20 mouse cellular contexts compared by ENCODE assay signal in the genomic region with DNA sequence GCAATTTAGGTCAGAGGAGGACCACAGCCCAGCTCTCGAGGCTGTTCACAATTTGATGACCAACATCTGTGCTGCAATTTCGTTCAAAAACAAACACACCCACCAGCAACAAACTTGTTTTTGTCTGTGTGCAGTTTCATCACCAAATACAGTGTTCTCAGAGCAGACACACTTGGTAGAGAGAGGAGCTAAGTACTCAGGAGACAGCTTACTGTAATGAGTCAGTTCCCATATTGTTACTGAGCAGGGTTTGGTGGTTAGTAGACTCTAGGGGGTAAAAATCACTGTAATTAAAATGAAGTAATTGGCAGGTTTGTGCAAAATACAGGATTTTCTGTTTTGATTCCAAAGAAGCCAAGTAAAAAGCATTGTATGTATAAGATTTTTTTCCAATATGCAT. TPM values are rescaled to one million over a fixed set of nuclear protein-coding genes. Genes with fewer than 3 reads are reported as not detected.
DNase-seq lines count a peak whose midpoint lies in the region; ATAC-seq lines count a peak whose summit lies in the region.
"Had no signal": no experiment of that assay in that cellular context is flagged by ENCODE, and none has a peak within 500 bp of the region (broad histone marks: within the 10 kb centered on the region; RNA-seq: fewer than 3 reads in every experiment).

No protein-coding gene starts in this region.

- no peaks in the 10 kb centered on the region for H3K27me3 ChIP-seq in hindbrain, embryonic 14.5 days (ENCODE audit: control insufficient read depth, insufficient read depth, low read length)
- H3K27me3 ChIP-seq in hindbrain, embryonic 12.5 days: no peaks in the 10 kb centered on the region
- H3K27me3 ChIP-seq in neural tube, embryonic 15.5 days (replicated peaks): no peaks in the 10 kb centered on the region
- no peaks in the 10 kb centered on the region for H3K27me3 ChIP-seq in embryonic facial prominence, embryonic 14.5 days (replicated peaks; ENCODE audit: control insufficient read depth, insufficient read depth, low read length)
- H3K27me3 ChIP-seq: CH12.LX; embryonic facial prominence, embryonic 13.5 days; heart, embryonic 15.5 days had no signal

- peaks cover 49% of the 10 kb centered on the region for H3K4me1 ChIP-seq in hindbrain, embryonic 14.5 days (replicated peaks; ENCODE audit: control insufficient read depth, insufficient read depth, low read length)
- peaks cover 34% of the 10 kb centered on the region for H3K4me1 ChIP-seq in hindbrain, embryonic 12.5 days
- peaks cover 40% of the 10 kb centered on the region for H3K4me1 ChIP-seq in neural tube, embryonic 15.5 days
- peaks cover 36% of the 10 kb centered on the region for H3K4me1 ChIP-seq in embryonic facial prominence, embryonic 14.5 days (ENCODE audit: control insufficient read depth, insufficient read depth, low read length)

- DNase-seq in hindbrain, embryonic 14.5 days (ENCODE audit: low spot score): no peak
- DNase-seq in neural tube, embryonic 10.5 days (ENCODE audit: extremely low spot score, low spot score): no peak
- DNase-seq in embryonic facial prominence, embryonic 14.5 days (ENCODE audit: low spot score): no peak
- DNase-seq in adrenal gland, postnatal 10 days: no peak
- DNase-seq: adrenal gland, postnatal 14 days; cerebellum, adult 11-12 months; cerebellum, adult 9-10 months; cerebellum, postnatal 25 days; heart, adult 2 months; heart, postnatal 14 days had no signal

- no peak for ATAC-seq in hindbrain, embryonic 14.5 days (ENCODE audit: low FRiP score)
- ATAC-seq in hindbrain, embryonic 12.5 days (ENCODE audit: low FRiP score): no peak
- ATAC-seq in neural tube, embryonic 15.5 days (ENCODE audit: low FRiP score): peak; percentile 51; the same call in 1 of the 2 replicates
- ATAC-seq in embryonic facial prominence, embryonic 14.5 days (ENCODE audit: low read depth): peak; percentile 67; the same call in 1 of the 2 replicates
- ATAC-seq: forebrain, embryonic 14.5 days; hindbrain, postnatal 0 days had no signal

- no peaks in the 10 kb centered on the region for H3K36me3 ChIP-seq in hindbrain, embryonic 14.5 days (replicated peaks; ENCODE audit: control insufficient read depth, insufficient read depth)
- H3K36me3 ChIP-seq in hindbrain, embryonic 12.5 days: no peaks in the 10 kb centered on the region
- H3K36me3 ChIP-seq in neural tube, embryonic 15.5 days: no peaks in the 10 kb centered on the region
- H3K36me3 ChIP-seq in embryonic facial prominence, embryonic 14.5 days (ENCODE audit: control insufficient read depth, insufficient read depth, low read length): no peaks in the 10 kb centered on the region
- H3K36me3 ChIP-seq: embryonic facial prominence, embryonic 13.5 days; forebrain, embryonic 10.5 days; heart, embryonic 15.5 days had no signal

- no peak overlapping the region for H3K4me2 ChIP-seq in hindbrain, embryonic 14.5 days (replicated peaks)
- H3K4me2 ChIP-seq in hindbrain, embryonic 12.5 days (replicated peaks): no peak overlapping the region
- no peak overlapping the region for H3K4me2 ChIP-seq in neural tube, embryonic 15.5 days
- H3K4me2 ChIP-seq in embryonic facial prominence, embryonic 14.5 days (ENCODE audit: low read depth, low read length): no peak overlapping the region
- H3K4me2 ChIP-seq: embryonic facial prominence, embryonic 13.5 days; heart, embryonic 11.5 days; heart, embryonic 15.5 days had no signal

- no peak overlapping the region for H3K9ac ChIP-seq in hindbrain, embryonic 14.5 days
- no peak overlapping the region for H3K9ac ChIP-seq in hindbrain, embryonic 12.5 days
- no peak overlapping the region for H3K9ac ChIP-seq in neural tube, embryonic 15.5 days (replicated peaks)
- no peak overlapping the region for H3K9ac ChIP-seq in embryonic facial prominence, embryonic 14.5 days (ENCODE audit: low read depth, low read length)
- H3K9ac ChIP-seq: embryonic facial prominence, embryonic 13.5 days; heart, embryonic 15.5 days had no signal

- WGBS in hindbrain, embryonic 14.5 days: 59% methylated on average over 2 of the region's 2 CpGs
- 56% methylated on average over 2 of the region's 2 CpGs for WGBS in hindbrain, embryonic 12.5 days
- 32% methylated on average over 2 of the region's 2 CpGs for WGBS in neural tube, embryonic 15.5 days
- WGBS in embryonic facial prominence, embryonic 14.5 days: 21% methylated on average over 2 of the region's 2 CpGs

- H3K9me3 ChIP-seq in hindbrain, embryonic 14.5 days (ENCODE audit: control insufficient read depth, low read length): no peaks in the 10 kb centered on the region
- H3K9me3 ChIP-seq in hindbrain, embryonic 12.5 days (replicated peaks): no peaks in the 10 kb centered on the region
- H3K9me3 ChIP-seq in neural tube, embryonic 15.5 days (replicated peaks): no peaks in the 10 kb centered on the region
- no peaks in the 10 kb centered on the region for H3K9me3 ChIP-seq in embryonic facial prominence, embryonic 14.5 days (ENCODE audit: control insufficient read depth, low read length)
- H3K9me3 ChIP-seq: embryonic facial prominence, embryonic 13.5 days; forebrain, embryonic 10.5 days; heart, embryonic 15.5 days had no signal

- H3K27ac ChIP-seq in hindbrain, embryonic 14.5 days: 0 out of 2 replicates have a peak overlapping the region, but pooled peaks have one; percentile 51
- H3K27ac ChIP-seq in hindbrain, embryonic 12.5 days: no peak overlapping the region
- no peak overlapping the region for H3K27ac ChIP-seq in neural tube, embryonic 15.5 days (replicated peaks)
- H3K27ac ChIP-seq in embryonic facial prominence, embryonic 14.5 days (replicated peaks; ENCODE audit: low read depth, low read length): no peak overlapping the region
- H3K27ac ChIP-seq: embryonic facial prominence, embryonic 13.5 days; forebrain, embryonic 10.5 days; heart, adult 2 months; heart, embryonic 15.5 days; hindbrain, postnatal 0 days had no signal

- H3K4me3 ChIP-seq in hindbrain, embryonic 14.5 days (replicated peaks; ENCODE audit: low read length): no peak overlapping the region
- H3K4me3 ChIP-seq in hindbrain, embryonic 12.5 days: no peak overlapping the region
- no peak overlapping the region for H3K4me3 ChIP-seq in neural tube, embryonic 15.5 days (replicated peaks)
- H3K4me3 ChIP-seq in embryonic facial prominence, embryonic 14.5 days (ENCODE audit: low read depth, low read length): no peak overlapping the region
- H3K4me3 ChIP-seq: embryonic facial prominence, embryonic 13.5 days; erythroblast, embryonic 14.5 days; forebrain, embryonic 10.5 days; heart, adult 2 months; heart, embryonic 15.5 days had no signal

RNA-seq across cellular contexts. Expression of a gene that starts 28.0 kb away (rescaled TPM):
- 28.1 and 34.1 TPM in 2 replicates for polyA plus RNA-seq in hindbrain, embryonic 14.5 days (2014; fragmentation: Nextera tagmentation; extraction: Ambion mirVana)
- polyA plus RNA-seq in hindbrain, embryonic 12.5 days (2016; fragmentation: Nextera tagmentation; extraction: Ambion mirVana): 42.5 and 45.0 TPM in 2 replicates
- 25.4 and 34.6 TPM in 2 replicates for polyA plus RNA-seq in neural tube, embryonic 15.5 days (2015; fragmentation: Nextera tagmentation; extraction: Ambion mirVana)
- 8.9 and 9.2 TPM in 2 replicates for polyA plus RNA-seq in embryonic facial prominence, embryonic 14.5 days (2014; fragmentation: Nextera tagmentation; extraction: Ambion mirVana)
- total RNA-seq in adrenal gland, postnatal 10 days (2021): 10 to 100 TPM; 16.2 to 28.5 TPM

RNA-seq across cellular contexts. Expression of a gene that starts 28.0 kb away (rescaled TPM):
- polyA plus RNA-seq in hindbrain, embryonic 14.5 days (2014; fragmentation: Nextera tagmentation; extraction: Ambion mirVana): 31.8 and 37.4 TPM in 2 replicates
- polyA plus RNA-seq in hindbrain, embryonic 12.5 days (2016; fragmentation: Nextera tagmentation; extraction: Ambion mirVana): 32.3 and 33.8 TPM in 2 replicates
- 28.0 and 30.5 TPM in 2 replicates for polyA plus RNA-seq in neural tube, embryonic 15.5 days (2015; fragmentation: Nextera tagmentation; extraction: Ambion mirVana)
- polyA plus RNA-seq in embryonic facial prominence, embryonic 14.5 days (2014; fragmentation: Nextera tagmentation; extraction: Ambion mirVana): 35.7 and 36.6 TPM in 2 replicates
- 10 to 100 TPM; 17.1 to 21.5 TPM for total RNA-seq in adrenal gland, postnatal 10 days (2021)

Comparison
In these comparisons a context has a peak if more than half of its experiments do, and no peak if none do; other contexts are left out.
1. ATAC-seq: peak in neural tube, embryonic 15.5 days (single experiment) and embryonic facial prominence, embryonic 14.5 days (single experiment); none in hindbrain, embryonic 14.5 days (single experiment) and hindbrain, embryonic 12.5 days (single experiment).